Mouse (Mus musculus): Measurements from ENCODE around the gene Prdm1.

The Prdm1 gene

GRCm38 (mm10) chr10:44528291-44529082, at the start of gene Prdm1:
Gene Prdm1, minus strand, starts transcription at chr10:44528501.
- peak; percentile 18 for DNase-seq

GRCm38 (mm10) chr10:44565971-44566370, 37.7 kb upstream of the Prdm1 start:
- DNase-seq: no peak

- DNase-seq: no peak
These were observed 36.8 kb upstream of the Prdm1 start for GRCm38 (mm10) chr10:44565109-44565508.

GRCm38 (mm10) chr10:44556845-44557244, 28.5 kb upstream of the Prdm1 start:
- DNase-seq: no peak

- peak; percentile 20 for DNase-seq
These were observed 27.0 kb upstream of the Prdm1 start for GRCm38 (mm10) chr10:44555317-44555716.

GRCm38 (mm10) chr10:44553648-44554047, 25.3 kb upstream of the Prdm1 start:
- no peak for DNase-seq

- DNase-seq: peak; percentile 9
These were observed 10.8 kb upstream of the Prdm1 start for GRCm38 (mm10) chr10:44539033-44539578.

- DNase-seq: no peak
These were observed 9.8 kb upstream of the Prdm1 start for GRCm38 (mm10) chr10:44538137-44538536.

GRCm38 (mm10) chr10:44530067-44530360, 1.7 kb upstream of the Prdm1 start:
- DNase-seq: no peak

- peak; percentile 94 for DNase-seq
These were observed 1.1 kb upstream of the Prdm1 start for GRCm38 (mm10) chr10:44529218-44530066.

- peak; percentile 44 for DNase-seq
These were observed 650 bp downstream of the Prdm1 start for GRCm38 (mm10) chr10:44527651-44528050.

GRCm38 (mm10) chr10:44526751-44527591, 1.3 kb downstream of the Prdm1 start:
- peak; percentile 71 for DNase-seq

GRCm38 (mm10) chr10:44520189-44520588, 8.1 kb downstream of the Prdm1 start:
- DNase-seq: no peak

- no peak for DNase-seq
These were observed 9.7 kb downstream of the Prdm1 start for GRCm38 (mm10) chr10:44518631-44519030.

- DNase-seq: no peak
These were observed 15.2 kb downstream of the Prdm1 start for GRCm38 (mm10) chr10:44513108-44513507.

GRCm38 (mm10) chr10:44511029-44511428, 17.3 kb downstream of the Prdm1 start:
- DNase-seq: peak; percentile 26

GRCm38 (mm10) chr10:44508649-44509048, 19.7 kb downstream of the Prdm1 start:
- peak; percentile 7 for DNase-seq

- no peak for DNase-seq
These were observed 20.3 kb downstream of the Prdm1 start for GRCm38 (mm10) chr10:44507984-44508383.

- DNase-seq: no peak
These were observed 25.4 kb downstream of the Prdm1 start for GRCm38 (mm10) chr10:44502891-44503290.

GRCm38 (mm10) chr10:44499897-44500519, 28.3 kb downstream of the Prdm1 start:
- no peak for DNase-seq

- DNase-seq: no peak
These were observed 34.3 kb downstream of the Prdm1 start for GRCm38 (mm10) chr10:44493818-44494492.

Measured in lung, postnatal 36 days (tissue).